Mouse (Mus musculus): Measurements from ENCODE around the gene B4galt5. TPM values are rescaled to one million over a fixed set of nuclear protein-coding genes. Genes with fewer than 3 reads are reported as not detected.

The B4galt5 gene
- total and polyA plus RNA-seq, 3 experiments: 4.6 to 34.4 (median 6.5) TPM

DNA sequence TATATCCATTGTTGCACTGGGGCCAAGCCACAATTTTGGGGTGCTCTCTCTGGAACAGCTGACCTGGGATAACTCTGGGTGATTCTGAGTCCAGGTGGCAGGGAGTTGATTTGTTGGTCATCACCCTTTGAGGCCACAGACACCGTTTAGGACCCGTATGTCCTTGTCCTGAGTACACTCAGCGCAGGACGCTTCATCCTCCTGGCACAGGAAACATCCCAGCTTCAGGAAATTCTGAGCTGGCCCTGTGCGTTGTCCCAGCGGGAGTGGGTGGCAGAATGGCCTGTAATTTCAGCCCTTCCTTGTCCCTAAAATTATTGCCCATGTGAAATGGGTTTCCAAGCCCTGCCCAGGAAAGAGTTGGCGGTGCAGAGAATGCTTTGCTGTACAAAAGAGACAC, 71.0 kb downstream of the B4galt5 start:
- Histone ChIP-seq H3K27me3 (ENCODE audit: control insufficient read depth in 1 of 2, insufficient read depth in 2 of 2, low read length in 2 of 2) (no peaks in the 10 kb centered on the region; a peak in 1 of 4 replicates), H3K4me3 (ENCODE audit: control insufficient read depth in 1 of 2, insufficient read depth in 1 of 2, low read depth in 2 of 2, low read length in 2 of 2) (no peak overlapping the region), H3K9ac (ENCODE audit: control insufficient read depth, low read depth, low read length, poor library complexity, severe bottlenecking) (no peak overlapping the region), H3K36me3 (ENCODE audit: control insufficient read depth in 1 of 2, insufficient read depth in 2 of 2, low read length in 2 of 2) (0 out of 4 replicates have a peak, but pooled peaks cover 0 to 1% of the 10 kb centered on the region in 2 experiments), H3K79me2 (ENCODE audit: control insufficient read depth, insufficient read depth, low read length, poor library complexity) (no peaks in the 10 kb centered on the region), H3K27ac (ENCODE audit: control insufficient read depth, low read depth, low read length) (no peak overlapping the region), H3K9me3 (replicated peaks; ENCODE audit: insufficient read depth, low read length) (no peaks in the 10 kb centered on the region), H3K4me1 (ENCODE audit: control insufficient read depth in 1 of 2, insufficient read depth in 2 of 2, low read length in 2 of 2) (peaks cover 0 to 5% of the 10 kb centered on the region in 2 experiments; a peak in 2 of 4 replicates)
- no peak for DNase-seq (ENCODE audit: low read depth, low spot score)
- TF ChIP-seq KAT2A (conservative IDR thresholded peaks at IDR 0.05; ENCODE audit: low read depth, low read length) (no peak), MAZ (IDR thresholded peaks at IDR 0.05; ENCODE audit: low read depth, low read length) (no peak)

DNA sequence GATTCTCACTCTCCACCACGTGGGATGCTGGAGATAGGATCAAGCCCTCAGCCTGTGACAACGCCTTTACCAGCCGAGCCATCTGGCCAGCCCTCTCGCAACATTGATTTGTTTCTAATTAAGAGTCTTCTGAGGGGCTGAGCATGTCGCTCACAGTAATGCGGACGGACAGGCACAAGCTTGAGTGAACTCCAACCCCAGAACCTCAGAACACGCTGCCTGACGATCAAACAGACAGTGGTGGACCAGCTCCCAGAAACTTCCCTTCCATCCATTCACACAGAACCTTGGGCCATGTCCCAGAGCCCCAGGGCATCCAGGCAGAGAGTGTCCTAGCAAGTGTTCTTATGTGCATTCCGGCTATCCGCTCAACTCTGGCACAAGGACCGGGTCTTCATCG, 72.0 kb downstream of the B4galt5 start:
- H3K4me3 ChIP-seq (ENCODE audit: control insufficient read depth in 1 of 2, insufficient read depth in 1 of 2, low read depth in 2 of 2, low read length in 2 of 2): no peak overlapping the region
- DNase-seq (ENCODE audit: low read depth, low spot score): no peak
- TF ChIP-seq NELFE (IDR thresholded peaks at IDR 0.05; ENCODE audit: low read depth, low read length) (no peak), EP300 (IDR thresholded peaks at IDR 0.05; ENCODE audit: low read depth in 1 of 2, low read length in 2 of 2) (no peak), CTCF (IDR thresholded peaks at IDR 0.05 in 2 of 3, conservative IDR thresholded peaks at IDR 0.05 in 1 of 3; ENCODE audit: control insufficient read depth in 1 of 3, insufficient read depth in 1 of 3, low read depth in 2 of 3, low read length in 3 of 3, poor library complexity in 1 of 3, severe bottlenecking in 1 of 3) (no peak), E2F4 (IDR thresholded peaks at IDR 0.05; ENCODE audit: borderline replicate concordance, low read depth, low read length) (no peak), MYC (IDR thresholded peaks at IDR 0.05; ENCODE audit: low read depth, low read length) (no peak), MXI1 (IDR thresholded peaks at IDR 0.05; ENCODE audit: low read depth, low read length) (no peak), ZC3H11A (IDR thresholded peaks at IDR 0.05; ENCODE audit: low read depth, low read length) (no peak), HCFC1 (IDR thresholded peaks at IDR 0.05; ENCODE audit: low read depth, low read length) (no peak), MAZ (IDR thresholded peaks at IDR 0.05; ENCODE audit: low read depth, low read length) (no peak), MAX (IDR thresholded peaks at IDR 0.05; ENCODE audit: low read length) (no peak), RAD21 (IDR thresholded peaks at IDR 0.05; ENCODE audit: low read depth, low read length) (no peak), ZMIZ1 (IDR thresholded peaks at IDR 0.05; ENCODE audit: low read depth, low read length) (no peak), JUND (IDR thresholded peaks at IDR 0.05; ENCODE audit: low read depth, low read length) (no peak)
- peaks cover 0 to 11% of the 10 kb centered on the region in 2 experiments; a peak in 3 of 4 replicates for H3K4me1 ChIP-seq (ENCODE audit: control insufficient read depth in 1 of 2, insufficient read depth in 2 of 2, low read length in 2 of 2)
- H3K9me3 ChIP-seq (replicated peaks; ENCODE audit: insufficient read depth, low read length): no peaks in the 10 kb centered on the region
- H3K36me3 ChIP-seq (ENCODE audit: control insufficient read depth in 1 of 2, insufficient read depth in 2 of 2, low read length in 2 of 2): peaks cover 0 to 5% of the 10 kb centered on the region in 2 experiments; a peak in 1 of 4 replicates
- H3K27me3 ChIP-seq (ENCODE audit: control insufficient read depth in 1 of 2, insufficient read depth in 2 of 2, low read length in 2 of 2): no peaks in the 10 kb centered on the region; a peak in 1 of 4 replicates
- H3K27ac ChIP-seq (ENCODE audit: control insufficient read depth, low read depth, low read length): no peak overlapping the region
- no peaks in the 10 kb centered on the region for H3K79me2 ChIP-seq (ENCODE audit: control insufficient read depth, insufficient read depth, low read length, poor library complexity)
- no peak overlapping the region for H3K9ac ChIP-seq (ENCODE audit: control insufficient read depth, low read depth, low read length, poor library complexity, severe bottlenecking)

GRCm38 (mm10) chr2:167275856-167276255, 73.1 kb downstream of the B4galt5 start:
- no peaks in the 10 kb centered on the region for H3K27me3 ChIP-seq (ENCODE audit: control insufficient read depth in 1 of 2, insufficient read depth in 2 of 2, low read length in 2 of 2)
- no peak overlapping the region for H3K4me3 ChIP-seq (ENCODE audit: control insufficient read depth in 1 of 2, insufficient read depth in 1 of 2, low read depth in 2 of 2, low read length in 2 of 2)
- peaks cover 0 to 5% of the 10 kb centered on the region in 2 experiments; a peak in 1 of 4 replicates for H3K36me3 ChIP-seq (ENCODE audit: control insufficient read depth in 1 of 2, insufficient read depth in 2 of 2, low read length in 2 of 2)
- no peaks in the 10 kb centered on the region for H3K9me3 ChIP-seq (replicated peaks; ENCODE audit: insufficient read depth, low read length)
- no peak overlapping the region for H3K27ac ChIP-seq (ENCODE audit: control insufficient read depth, low read depth, low read length)
- no peaks in the 10 kb centered on the region for H3K79me2 ChIP-seq (ENCODE audit: control insufficient read depth, insufficient read depth, low read length, poor library complexity)
- DNase-seq (ENCODE audit: low read depth, low spot score): no peak
- no peak overlapping the region for H3K9ac ChIP-seq (ENCODE audit: control insufficient read depth, low read depth, low read length, poor library complexity, severe bottlenecking)
- TF ChIP-seq MAX (IDR thresholded peaks at IDR 0.05; ENCODE audit: low read length) (no peak), MAZ (IDR thresholded peaks at IDR 0.05; ENCODE audit: low read depth, low read length) (no peak), TAL1 (IDR thresholded peaks at IDR 0.05; ENCODE audit: low read length) (no peak), CHD1 (IDR thresholded peaks at IDR 0.05; ENCODE audit: low read depth, low read length) (no peak), SIN3A (IDR thresholded peaks at IDR 0.05; ENCODE audit: low read length) (no peak), USF1 (IDR thresholded peaks at IDR 0.05; ENCODE audit: low read depth, low read length) (no peak), MYB (IDR thresholded peaks at IDR 0.05; ENCODE audit: low read depth, low read length) (no peak), TBP (IDR thresholded peaks at IDR 0.05; ENCODE audit: low read depth, low read length) (no peak), POLR2AphosphoS2 (IDR thresholded peaks at IDR 0.05; ENCODE audit: low read length) (no peak), JUND (IDR thresholded peaks at IDR 0.05; ENCODE audit: low read depth, low read length) (no peak), GATA1 (IDR thresholded peaks at IDR 0.05; ENCODE audit: low read depth, low read length) (no peak), NELFE (IDR thresholded peaks at IDR 0.05; ENCODE audit: low read depth, low read length) (no peak), ZC3H11A (IDR thresholded peaks at IDR 0.05; ENCODE audit: low read depth, low read length) (no peak), RAD21 (IDR thresholded peaks at IDR 0.05; ENCODE audit: low read depth, low read length) (no peak), GABPA (IDR thresholded peaks at IDR 0.05; ENCODE audit: low read depth, low read length) (no peak), ZKSCAN1 (IDR thresholded peaks at IDR 0.05; ENCODE audit: low read depth, low read length) (no peak), KAT2A (conservative IDR thresholded peaks at IDR 0.05; ENCODE audit: low read depth, low read length) (no peak), EP300 (IDR thresholded peaks at IDR 0.05; ENCODE audit: low read depth in 1 of 2, low read length in 2 of 2) (no peak), MXI1 (IDR thresholded peaks at IDR 0.05; ENCODE audit: low read depth, low read length) (no peak), CHD2 (IDR thresholded peaks at IDR 0.05; ENCODE audit: low read length) (no peak)
- peaks cover 0 to 11% of the 10 kb centered on the region in 2 experiments; a peak in 3 of 4 replicates for H3K4me1 ChIP-seq (ENCODE audit: control insufficient read depth in 1 of 2, insufficient read depth in 2 of 2, low read length in 2 of 2)
